Mouse (Mus musculus) left cerebral cortex, adult 9 months (tissue): ENCODE results near the gene Olfr1393.
A peak's percentile ranks its signal among the peaks of the same experiment; 100 is the strongest.
"Not testable (repeated sequence)": the region's sequence is repeated elsewhere in the genome, so short reads cannot be mapped to it uniquely, and the experiment has no call there.

ENCODE experiments used
- DNase-seq, 2 experiments: peaks; one replicate each; pipeline ENCODE4 v3.0.0; 2022; ENCODE audit warnings: low spot score in 2 of 2

Gene Olfr1393

DNA sequence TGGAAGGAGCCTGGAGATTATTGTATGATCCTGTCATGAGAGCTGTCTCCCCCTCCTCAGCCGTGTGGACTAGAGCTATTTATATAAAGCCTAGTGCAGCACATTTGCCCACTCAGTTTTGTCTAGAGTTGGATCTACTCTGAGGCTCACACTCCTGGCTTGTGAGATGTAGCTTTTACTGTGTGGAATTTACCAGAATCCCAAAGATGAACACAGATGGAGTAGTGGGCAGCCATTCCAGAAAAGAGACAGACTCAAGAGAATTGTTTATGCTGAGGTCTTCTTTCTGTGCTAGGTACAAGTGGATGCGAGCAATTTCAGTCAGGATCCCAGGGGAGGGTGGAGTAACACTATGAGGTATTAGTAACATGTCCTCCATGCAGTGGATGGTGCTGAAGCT is 9.1 kb downstream of the Olfr1393 start:
- DNase-seq, result peak; percentile 40 to 48

DNA sequence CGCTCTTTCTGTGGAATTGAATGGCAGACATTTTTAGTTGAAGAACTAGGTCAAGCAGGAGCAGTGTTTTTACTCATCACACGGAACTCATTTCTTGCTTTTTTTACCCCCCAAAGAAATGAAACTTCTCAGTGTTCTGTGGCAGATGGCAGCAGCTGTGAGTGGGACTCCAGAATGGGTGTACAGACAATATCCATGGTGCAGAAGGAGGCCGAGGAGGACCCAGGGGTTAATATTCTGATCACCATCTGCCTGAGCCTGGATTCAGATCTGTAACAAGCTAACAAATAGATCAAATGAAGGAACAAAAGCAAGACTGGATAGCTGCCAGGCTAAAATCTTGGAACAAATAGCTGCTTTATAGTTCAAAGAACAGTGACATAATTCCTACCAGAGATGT is 14.7 kb downstream of the Olfr1393 start:
- peak in 1 of 2 experiments; percentile 61 for DNase-seq

DNA sequence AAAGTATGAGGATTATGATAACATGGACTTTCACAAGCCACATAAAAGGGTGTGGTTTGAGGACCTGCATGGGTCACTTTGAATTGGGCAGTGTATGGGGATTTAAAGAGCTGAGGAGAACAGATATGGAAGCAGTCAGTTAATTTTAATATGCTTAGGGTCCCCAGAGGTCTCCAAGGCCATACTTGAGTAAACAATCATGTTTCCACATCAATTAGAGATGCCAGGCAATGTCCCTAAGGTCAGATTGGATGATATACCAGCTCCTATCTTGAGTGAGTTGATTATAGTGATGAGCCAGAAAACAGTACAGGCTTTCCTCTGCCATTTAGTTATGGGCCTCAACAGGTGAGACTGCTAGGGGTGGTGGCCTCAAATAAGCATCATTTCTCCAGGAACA is 26.3 kb downstream of the Olfr1393 start, which contains the start of gene Olfr10:
Gene Olfr10 (plus strand): TSS at position 301 of the 400 bp plus-strand sequence.
- DNase-seq, result no peak

DNA sequence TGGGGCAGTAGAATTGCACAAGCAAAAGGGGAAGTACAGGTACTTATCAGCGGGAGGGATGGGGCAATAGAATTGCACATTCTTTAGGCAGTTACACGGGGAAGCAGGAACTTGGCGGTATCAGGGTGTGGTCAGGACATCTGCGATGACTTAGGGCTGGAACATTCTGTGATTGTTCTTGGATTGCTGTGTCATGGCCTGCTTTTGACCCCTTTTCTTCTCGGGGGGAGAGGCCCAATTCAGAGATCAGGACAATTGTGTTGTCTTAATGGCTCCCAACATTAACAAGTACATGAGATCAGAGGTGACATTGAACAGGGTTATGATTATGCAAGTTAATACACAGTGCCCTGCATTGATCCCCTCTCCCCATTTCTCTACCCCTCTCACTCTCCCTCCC is 30.4 kb downstream of the Olfr1393 start:
- DNase-seq, result not testable (repeated sequence)

DNA sequence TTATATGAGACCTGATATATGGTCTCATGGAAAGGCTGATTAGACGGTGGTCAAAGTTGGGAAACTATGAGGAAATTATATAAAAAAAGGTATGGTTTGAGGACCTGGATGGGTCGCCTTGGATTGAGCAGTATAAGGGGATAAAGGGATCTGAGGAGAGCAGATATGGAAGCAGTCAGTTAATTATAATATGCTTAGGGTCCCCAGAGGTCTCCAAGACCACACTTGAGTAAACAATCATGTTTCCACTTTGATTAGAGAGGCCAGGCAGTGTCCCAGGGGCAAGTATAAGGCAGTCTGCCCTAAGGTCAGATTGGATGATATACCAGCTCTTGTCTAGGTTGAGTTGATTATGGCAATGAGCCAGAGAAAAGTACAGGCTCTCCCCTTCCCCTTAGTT is 44.3 kb downstream of the Olfr1393 start, which contains the start of gene Olfr1391:
Gene Olfr1391 (plus strand): TSS at position 301 of the 400 bp plus-strand sequence.
- DNase-seq, result no peak

DNA sequence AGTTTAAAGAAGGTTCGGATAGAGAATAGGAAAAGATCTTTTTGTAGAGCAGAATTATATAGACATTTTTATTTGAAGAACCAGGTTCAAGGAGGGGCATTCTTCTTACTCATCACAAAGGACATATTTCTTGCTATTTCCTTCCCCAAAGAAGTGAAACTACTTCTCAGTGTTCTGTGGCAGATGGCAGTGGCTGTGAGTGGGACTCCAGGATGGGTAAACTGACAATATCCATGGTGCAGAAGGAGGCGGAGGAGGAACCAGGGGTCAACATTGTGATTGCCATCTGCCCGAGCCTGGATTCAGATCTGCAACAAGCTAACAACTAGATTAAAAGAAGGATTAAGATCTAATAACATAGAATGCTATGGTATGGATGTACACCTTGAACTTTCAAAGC is 48.6 kb downstream of the Olfr1393 start:
- DNase-seq, result peak in 1 of 2 experiments; percentile 36

DNA sequence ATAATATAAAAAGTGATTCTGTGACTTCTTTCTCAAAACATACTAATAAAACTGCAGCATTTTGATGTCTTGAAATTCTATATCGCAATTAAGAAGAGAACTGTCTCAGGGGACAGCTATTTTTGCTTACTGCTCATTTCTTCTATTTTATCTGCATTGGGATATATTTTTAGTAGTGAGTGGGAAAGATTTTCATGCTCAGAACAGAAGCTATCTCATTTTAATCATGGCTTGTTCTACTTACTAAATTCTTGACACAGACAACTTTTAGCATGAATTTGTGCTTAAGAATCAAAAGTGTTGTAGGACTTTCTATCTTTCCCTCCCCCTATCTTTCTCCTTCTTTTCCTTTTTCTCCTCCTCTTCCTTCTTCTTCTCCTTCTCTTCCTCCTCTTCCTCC is 51.6 kb downstream of the Olfr1393 start:
- DNase-seq, result peak in 1 of 2 experiments; percentile 13
